9 mouse cellular contexts compared by ENCODE assay signal in the genomic region with DNA sequence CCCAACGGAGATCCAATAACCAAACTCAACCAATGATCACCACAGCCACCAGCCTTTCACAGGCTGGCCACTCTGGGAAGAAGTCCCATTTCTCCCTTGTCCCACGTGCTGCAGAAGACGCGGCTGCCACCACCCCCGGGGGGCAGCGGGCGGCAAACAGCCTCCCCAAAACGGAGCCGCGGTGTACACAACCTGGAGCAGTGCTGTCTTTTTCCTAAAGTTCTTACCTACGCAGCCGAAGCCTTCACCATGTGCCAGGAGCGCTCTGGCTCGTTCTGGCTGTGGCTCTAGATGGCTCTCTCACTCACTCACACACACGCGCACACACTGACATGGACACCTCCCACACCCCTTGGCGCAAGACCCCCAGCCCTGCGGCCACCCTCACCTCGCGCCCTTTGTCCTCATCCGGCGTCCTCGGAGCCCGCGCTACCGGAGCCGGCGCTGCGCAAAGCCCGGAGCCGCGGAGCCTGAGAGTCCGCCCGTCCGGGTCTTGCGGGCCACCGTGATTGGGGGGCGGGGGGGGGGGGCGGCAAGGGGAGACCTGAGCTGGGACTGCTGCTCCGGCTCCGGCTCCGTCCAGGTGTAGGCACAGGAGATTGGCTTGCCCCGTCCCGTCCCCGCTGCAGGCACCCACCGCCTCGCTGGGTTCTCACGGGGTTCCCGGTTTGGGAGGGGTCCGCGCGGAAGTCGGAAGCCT. TPM values are rescaled to one million over a fixed set of nuclear protein-coding genes. Genes with fewer than 3 reads are reported as not detected.
DNase-seq lines count a peak whose midpoint lies in the region; ATAC-seq and TF ChIP-seq lines count a peak whose summit lies in the region.
"Had no signal": no experiment of that assay in that cellular context is flagged by ENCODE, and none has a peak within 500 bp of the region (broad histone marks: within the 10 kb centered on the region; RNA-seq: fewer than 3 reads in every experiment).

TSS of gene Greb1 (minus strand) at position 628 of the 700 bp plus-strand sequence.

- no peaks in the 10 kb centered on the region for H3K9me3 ChIP-seq in ES-E14 (ENCODE audit: control insufficient read depth, insufficient read depth, low read depth, low read length)
- H3K9me3 ChIP-seq in embryonic facial prominence, embryonic 11.5 days (replicated peaks; ENCODE audit: control insufficient read depth, low read length) = no peaks in the 10 kb centered on the region
- no peaks in the 10 kb centered on the region for H3K9me3 ChIP-seq in hindbrain, embryonic 16.5 days (ENCODE audit: control insufficient read depth, low read length)
- H3K9me3 ChIP-seq in midbrain, embryonic 13.5 days = no peaks in the 10 kb centered on the region

- intact Hi-C loops in heart, adult 2 months (cut with DNase I) = no loop called here
- intact Hi-C loops in heart, postnatal 36 days (cut with DNase I) = no loop called here

- peak within 1 kb of the TSS; percentile 15; the same call in 1 of the 2 replicates for H3K9ac ChIP-seq in heart, adult 2 months (ENCODE audit: low read depth, low read length)
- H3K9ac ChIP-seq in ES-E14 (ENCODE audit: insufficient read depth, low read depth, low read length, poor library complexity, severe bottlenecking) = peak within 1 kb of the TSS; percentile 47
- H3K9ac ChIP-seq in embryonic facial prominence, embryonic 11.5 days (replicated peaks; ENCODE audit: low read length) = peak within 1 kb of the TSS; percentile 87
- H3K9ac ChIP-seq in hindbrain, embryonic 16.5 days (ENCODE audit: low read depth, low read length) = peak within 1 kb of the TSS; percentile 75
- peak within 1 kb of the TSS; percentile 74 for H3K9ac ChIP-seq in midbrain, embryonic 13.5 days (replicated peaks)

- no peak for TF ChIP-seq EP300 in heart, adult 2 months (IDR thresholded peaks at IDR 0.05; ENCODE audit: insufficient read depth, low read depth, low read length)

- H3K27ac ChIP-seq in heart, adult 2 months = no peak within 1 kb of the TSS
- no peak within 1 kb of the TSS for H3K27ac ChIP-seq in ES-E14 (ENCODE audit: insufficient read depth, low read depth, low read length, poor library complexity, severe bottlenecking)
- no peak within 1 kb of the TSS; the same call in 1 of the 2 replicates for H3K27ac ChIP-seq in embryonic facial prominence, embryonic 11.5 days (replicated peaks; ENCODE audit: low read depth, low read length)
- no peak within 1 kb of the TSS for H3K27ac ChIP-seq in hindbrain, embryonic 16.5 days (ENCODE audit: low read depth, low read length)
- H3K27ac ChIP-seq in midbrain, embryonic 13.5 days = no peak within 1 kb of the TSS

- ATAC-seq in embryonic facial prominence, embryonic 11.5 days (replicated peaks; ENCODE audit: insufficient number of reproducible peaks, low FRiP score, low TSS enrichment, low read depth) = peak; percentile 69
- ATAC-seq in hindbrain, embryonic 16.5 days = peak; percentile 81
- ATAC-seq in midbrain, embryonic 13.5 days = peak; percentile 81

- WGBS in heart, adult 2 months = under 1% methylated on average over 53 of the region's 53 CpGs
- whole genome bisulfite sequencing in embryonic facial prominence, embryonic 11.5 days = under 1% methylated on average over 41 of the region's 53 CpGs
- 0% methylated on average over 51 of the region's 53 CpGs for WGBS in hindbrain, embryonic 16.5 days
- WGBS in midbrain, embryonic 13.5 days = under 1% methylated on average over 52 of the region's 53 CpGs

- in situ Hi-C loops in ES-E14 (cut with MboI; ENCODE audit: low sequenced_read_pairs in 2 of 2, unreplicated experiment in 2 of 2) = loop anchor here in 1 of 2 experiments (10.0 kb wide), 1 partner anchor 86 kb away; no protein-coding TSS in a partner anchor

- DNase-seq in heart, adult 2 months = no peak
- DNase-seq in heart, postnatal 36 days = no peak
- DNase-seq in ES-E14 (ENCODE audit: low read depth, low spot score) (no peak), MN1 (ENCODE audit: low spot score) (no peak)
- peak; percentile 73 for DNase-seq in embryonic facial prominence, embryonic 11.5 days (ENCODE audit: low spot score)
- no peak for DNase-seq in ovary, adult 18-20 months (ENCODE audit: low spot score)

- peak within 1 kb of the TSS; percentile 39 for H3K4me3 ChIP-seq in heart, adult 2 months
- H3K4me3 ChIP-seq in ES-E14 (ENCODE audit: insufficient read depth in 1 of 2, low read depth in 1 of 2, low read length in 2 of 2, poor library complexity in 1 of 2, severe bottlenecking in 1 of 2) = peak within 1 kb of the TSS; percentile 61 to 82
- peak within 1 kb of the TSS; percentile 48 for H3K4me3 ChIP-seq in embryonic facial prominence, embryonic 11.5 days (ENCODE audit: low read depth, low read length)
- H3K4me3 ChIP-seq in hindbrain, embryonic 16.5 days (ENCODE audit: low read length) = peak within 1 kb of the TSS; percentile 66
- peak within 1 kb of the TSS; percentile 67 for H3K4me3 ChIP-seq in midbrain, embryonic 13.5 days (replicated peaks)

- H3K36me3 ChIP-seq in heart, adult 2 months (ENCODE audit: control insufficient read depth, insufficient read depth, low read length) = no peaks in the 10 kb centered on the region
- no peaks in the 10 kb centered on the region for H3K36me3 ChIP-seq in ES-E14 (ENCODE audit: control insufficient read depth, insufficient read depth, low read length, poor library complexity, severe bottlenecking)
- no peaks in the 10 kb centered on the region for H3K36me3 ChIP-seq in embryonic facial prominence, embryonic 11.5 days (replicated peaks; ENCODE audit: control insufficient read depth, insufficient read depth, low read depth, low read length)
- no peaks in the 10 kb centered on the region for H3K36me3 ChIP-seq in hindbrain, embryonic 16.5 days (ENCODE audit: control insufficient read depth, insufficient read depth, low read length)
- no peaks in the 10 kb centered on the region for H3K36me3 ChIP-seq in midbrain, embryonic 13.5 days

- H3K4me1 ChIP-seq in heart, adult 2 months (ENCODE audit: control insufficient read depth, insufficient read depth, low read length) = peaks cover 3% of the 10 kb centered on the region; the same call in 1 of the 2 replicates
- no peaks in the 10 kb centered on the region for H3K4me1 ChIP-seq in ES-E14 (ENCODE audit: control insufficient read depth in 2 of 2, insufficient read depth in 2 of 2, low read length in 2 of 2, poor library complexity in 1 of 2)
- no peaks in the 10 kb centered on the region; the same call in 1 of the 2 replicates for H3K4me1 ChIP-seq in embryonic facial prominence, embryonic 11.5 days (ENCODE audit: control insufficient read depth, insufficient read depth, low read length)
- peaks cover 4% of the 10 kb centered on the region for H3K4me1 ChIP-seq in hindbrain, embryonic 16.5 days (ENCODE audit: control insufficient read depth, insufficient read depth, low read depth, low read length)
- peaks cover 33% of the 10 kb centered on the region for H3K4me1 ChIP-seq in midbrain, embryonic 13.5 days (replicated peaks)

- peak within 1 kb of the TSS; percentile 90 for H3K4me2 ChIP-seq in embryonic facial prominence, embryonic 11.5 days (ENCODE audit: low read depth, low read length)
- H3K4me2 ChIP-seq in hindbrain, embryonic 16.5 days (ENCODE audit: low read length) = peak within 1 kb of the TSS; percentile 99
- peak within 1 kb of the TSS; percentile 92 for H3K4me2 ChIP-seq in midbrain, embryonic 13.5 days (replicated peaks)

- H3K27me3 ChIP-seq in heart, adult 2 months (ENCODE audit: control insufficient read depth, insufficient read depth, low read length) = peaks cover 2% of the 10 kb centered on the region; the same call in 1 of the 2 replicates
- no peaks in the 10 kb centered on the region for H3K27me3 ChIP-seq in embryonic facial prominence, embryonic 11.5 days (ENCODE audit: control insufficient read depth, insufficient read depth, low read length)
- H3K27me3 ChIP-seq in hindbrain, embryonic 16.5 days (replicated peaks; ENCODE audit: control insufficient read depth, insufficient read depth, low read length) = no peaks in the 10 kb centered on the region
- 0 out of 2 replicates have a peak, but pooled peaks cover 3% of the 10 kb centered on the region for H3K27me3 ChIP-seq in midbrain, embryonic 13.5 days
- H3K27me3 ChIP-seq: CH12.LX had no signal

- no peaks in the 10 kb centered on the region for H3K79me2 ChIP-seq in heart, adult 2 months (replicated peaks; ENCODE audit: control insufficient read depth, insufficient read depth, low read length)

- TF ChIP-seq CTCF in heart, adult 2 months (IDR thresholded peaks at IDR 0.05) = no peak

- no peak for TF ChIP-seq POLR2A in heart, adult 2 months (IDR thresholded peaks at IDR 0.05; ENCODE audit: insufficient read depth, low read depth, low read length)

TF ChIP-seq in ES-E14, 5 proteins besides CTCF, POLR2A, EP300 and RAD21:
- TF ChIP-seq CHD2 (IDR thresholded peaks at IDR 0.05; ENCODE audit: low read depth, low read length) = no peak
- TF ChIP-seq MAFK (IDR thresholded peaks at IDR 0.05; ENCODE audit: insufficient read depth, low read depth, low read length) = no peak
- no peak for TF ChIP-seq HCFC1 (IDR thresholded peaks at IDR 0.05; ENCODE audit: borderline replicate concordance, insufficient read depth, low read length)
- no peak for TF ChIP-seq ZC3H11A (IDR thresholded peaks at IDR 0.05; ENCODE audit: borderline replicate concordance, low read depth, low read length)
- TF ChIP-seq ZNF384 (IDR thresholded peaks at IDR 0.05; ENCODE audit: low read depth, low read length) = no peak
TF ChIP-seq in ES-E14: peak in this region for 0.

RNA-seq across cellular contexts. Expression of gene Greb1, which starts in this region (rescaled TPM):
- under 1 TPM; 0.25 to 0.39 TPM for total RNA-seq in heart, adult 2 months (2021)
- 0.44 and 0.51 TPM in 2 replicates for polyA plus RNA-seq in heart, adult 2 months (2012; rRNA removed)
- total RNA-seq in heart, postnatal 36 days (2021) = under 1 TPM; 0.33 TPM
- total RNA-seq in ES-E14 (2012; rRNA removed) = 3.2 TPM in 2 replicates
- polyA plus RNA-seq in embryonic facial prominence, embryonic 11.5 days (2014; fragmentation: Nextera tagmentation; extraction: Ambion mirVana) = 5.0 and 7.8 TPM in 2 replicates
- polyA plus RNA-seq in hindbrain, embryonic 16.5 days (2015; fragmentation: Nextera tagmentation; extraction: Ambion mirVana) = 0.51 and 0.70 TPM in 2 replicates
- polyA plus RNA-seq in midbrain, embryonic 13.5 days (2015; fragmentation: Nextera tagmentation; extraction: Ambion mirVana) = 2.7 and 3.1 TPM in 2 replicates
- total RNA-seq: CH12.LX had no signal

Comparison
In these comparisons a context has a peak if more than half of its experiments do, and no peak if none do; other contexts are left out.
1. Peak in ATAC-seq, H3K4me3 ChIP-seq, H3K9ac ChIP-seq and H3K4me2 ChIP-seq in hindbrain, embryonic 16.5 days; RNA of the gene not detected or under 1 TPM.
2. H3K9ac ChIP-seq: peak in every context shown above with its lines; median percentile 87 in embryonic facial prominence, embryonic 11.5 days; 75 in hindbrain, embryonic 16.5 days; 74 in midbrain, embryonic 13.5 days; 47 in ES-E14; 15 in heart, adult 2 months.